Mouse (Mus musculus): Measurements from ENCODE around the gene Prg3. TPM values are rescaled to one million over a fixed set of nuclear protein-coding genes. Genes with fewer than 3 reads are reported as not detected.

Prg3 gene
- polyA plus RNA-seq, 1 experiment, result not detected

DNA sequence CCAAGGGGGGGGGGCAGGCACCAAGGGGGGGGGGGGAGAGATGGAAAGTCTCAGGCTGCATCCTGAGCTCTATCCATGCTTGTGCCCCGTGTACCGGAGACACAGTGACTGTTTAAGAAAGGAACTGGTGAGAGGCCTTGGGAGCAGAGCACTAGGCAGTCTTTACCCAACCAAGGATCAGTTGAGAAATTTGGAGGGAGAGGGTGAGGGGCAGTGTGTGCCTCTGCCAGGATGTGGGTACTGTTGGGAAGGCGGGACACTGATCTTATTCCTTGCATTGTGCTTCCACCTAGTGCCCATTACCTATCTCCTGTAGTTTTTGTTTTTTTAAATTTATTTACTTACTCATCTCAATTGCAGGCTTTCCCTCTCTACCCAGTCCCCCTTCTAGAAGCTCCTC is 38.2 kb downstream of the Prg3 start:
- Histone ChIP-seq H3K4me3 (ENCODE audit: low read depth, low read length) (no peak overlapping the region), H3K9me3 (replicated peaks; ENCODE audit: control insufficient read depth, insufficient read depth, low read length, poor library complexity, severe bottlenecking) (no peaks in the 10 kb centered on the region), H3K36me3 (ENCODE audit: control insufficient read depth, insufficient read depth, low read length, poor library complexity, severe bottlenecking) (no peaks in the 10 kb centered on the region), H3K27ac (ENCODE audit: insufficient read depth, low read length) (no peak overlapping the region), H3K27me3 (ENCODE audit: control insufficient read depth, insufficient read depth, low read length, poor library complexity, severe bottlenecking) (no peaks in the 10 kb centered on the region), H3K9ac (ENCODE audit: low read depth, poor library complexity, severe bottlenecking) (no peak overlapping the region), H3K4me1 (ENCODE audit: control insufficient read depth, insufficient read depth, low read length) (no peaks in the 10 kb centered on the region)
- TF ChIP-seq POLR2A (IDR thresholded peaks at IDR 0.05; ENCODE audit: insufficient read depth, low read length), result no peak
- no peak for TF ChIP-seq EP300 (IDR thresholded peaks at IDR 0.05; ENCODE audit: insufficient read depth, low read depth, low read length)
- no peak for TF ChIP-seq CTCF (IDR thresholded peaks at IDR 0.05; ENCODE audit: low read depth, low read length)

DNA sequence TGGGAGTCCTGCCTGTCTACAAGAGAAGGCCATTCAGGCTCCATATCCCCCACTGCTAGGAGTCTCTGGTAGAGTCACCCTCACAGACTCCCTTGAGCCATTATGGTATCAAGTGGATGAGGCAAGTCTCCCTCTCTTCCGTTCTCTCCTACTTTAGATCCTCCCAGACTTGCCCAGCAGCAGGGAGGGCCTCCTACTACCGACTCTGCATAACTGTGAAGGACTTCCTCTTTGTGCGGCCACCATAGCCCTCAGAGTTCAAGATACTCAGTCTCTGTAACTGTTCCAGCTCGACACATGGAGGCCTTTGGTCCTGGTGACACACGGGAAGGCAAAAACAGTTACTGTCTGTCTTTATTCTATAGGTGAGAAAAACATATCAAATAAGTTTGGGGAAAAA is 39.3 kb downstream of the Prg3 start:
- no peak for TF ChIP-seq CTCF (IDR thresholded peaks at IDR 0.05; ENCODE audit: low read depth, low read length)
- no peak for TF ChIP-seq POLR2A (IDR thresholded peaks at IDR 0.05; ENCODE audit: insufficient read depth, low read length)
- TF ChIP-seq EP300 (IDR thresholded peaks at IDR 0.05; ENCODE audit: insufficient read depth, low read depth, low read length), result no peak
- H3K9me3 ChIP-seq (replicated peaks; ENCODE audit: control insufficient read depth, insufficient read depth, low read length, poor library complexity, severe bottlenecking), result no peaks in the 10 kb centered on the region
- H3K4me3 ChIP-seq (ENCODE audit: low read depth, low read length), result no peak overlapping the region
- H3K36me3 ChIP-seq (ENCODE audit: control insufficient read depth, insufficient read depth, low read length, poor library complexity, severe bottlenecking), result no peaks in the 10 kb centered on the region
- no peak overlapping the region for H3K27ac ChIP-seq (ENCODE audit: insufficient read depth, low read length)
- no peaks in the 10 kb centered on the region for H3K27me3 ChIP-seq (ENCODE audit: control insufficient read depth, insufficient read depth, low read length, poor library complexity, severe bottlenecking)
- no peak overlapping the region for H3K9ac ChIP-seq (ENCODE audit: low read depth, poor library complexity, severe bottlenecking)
- no peaks in the 10 kb centered on the region for H3K4me1 ChIP-seq (ENCODE audit: control insufficient read depth, insufficient read depth, low read length)

DNA sequence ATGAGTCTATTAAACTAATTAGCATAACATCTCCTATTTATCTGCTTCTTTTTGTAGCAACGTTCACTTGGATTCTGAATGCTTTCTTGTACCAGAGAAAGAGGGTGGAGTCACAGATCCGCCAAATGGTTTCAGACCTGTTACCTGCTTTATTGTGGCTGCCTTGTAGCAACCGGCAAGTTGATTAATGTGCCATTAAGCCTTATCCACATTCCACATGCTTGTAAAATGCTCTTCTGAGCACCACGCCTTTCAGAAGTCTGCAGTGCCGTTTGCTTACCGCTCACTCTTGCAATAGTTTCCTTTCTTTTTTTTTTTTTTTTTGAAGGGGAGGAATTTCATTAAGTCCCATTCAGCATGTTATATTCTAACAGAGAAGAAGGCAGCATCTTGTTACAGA is 41.9 kb downstream of the Prg3 start:
- H3K27ac ChIP-seq (ENCODE audit: insufficient read depth, low read length), result no peak overlapping the region
- no peaks in the 10 kb centered on the region for H3K9me3 ChIP-seq (replicated peaks; ENCODE audit: control insufficient read depth, insufficient read depth, low read length, poor library complexity, severe bottlenecking)
- TF ChIP-seq CTCF (IDR thresholded peaks at IDR 0.05; ENCODE audit: low read depth, low read length), result no peak
- no peak for TF ChIP-seq EP300 (IDR thresholded peaks at IDR 0.05; ENCODE audit: insufficient read depth, low read depth, low read length)
- TF ChIP-seq POLR2A (IDR thresholded peaks at IDR 0.05; ENCODE audit: insufficient read depth, low read length), result no peak
- no peak overlapping the region for H3K4me3 ChIP-seq (ENCODE audit: low read depth, low read length)
- H3K36me3 ChIP-seq (ENCODE audit: control insufficient read depth, insufficient read depth, low read length, poor library complexity, severe bottlenecking), result no peaks in the 10 kb centered on the region
- no peaks in the 10 kb centered on the region for H3K27me3 ChIP-seq (ENCODE audit: control insufficient read depth, insufficient read depth, low read length, poor library complexity, severe bottlenecking)
- no peaks in the 10 kb centered on the region for H3K4me1 ChIP-seq (ENCODE audit: control insufficient read depth, insufficient read depth, low read length)
- no peak overlapping the region for H3K9ac ChIP-seq (ENCODE audit: low read depth, poor library complexity, severe bottlenecking)

DNA sequence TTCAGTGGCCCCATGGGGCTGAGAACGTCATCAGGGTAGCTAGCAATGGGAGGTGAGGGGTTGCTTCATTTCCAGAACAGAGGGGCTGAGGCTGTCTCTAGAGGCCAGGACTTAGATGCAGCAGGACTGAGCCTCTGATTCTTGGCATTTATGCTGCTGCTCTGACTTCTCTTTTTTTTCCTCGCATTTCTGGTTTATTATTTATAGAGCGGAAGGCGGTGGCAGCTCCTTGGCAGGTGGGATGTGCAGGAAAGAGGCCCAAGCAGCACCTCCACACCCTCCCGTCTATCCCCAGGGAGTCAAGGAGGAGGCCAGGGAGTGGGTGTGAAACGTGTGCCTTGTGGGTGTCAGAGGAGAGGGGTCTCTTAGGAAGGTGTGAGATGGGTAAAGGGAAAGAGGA is 43.0 kb downstream of the Prg3 start:
- no peaks in the 10 kb centered on the region for H3K4me1 ChIP-seq (ENCODE audit: control insufficient read depth, insufficient read depth, low read length)
- H3K9me3 ChIP-seq (replicated peaks; ENCODE audit: control insufficient read depth, insufficient read depth, low read length, poor library complexity, severe bottlenecking), result no peaks in the 10 kb centered on the region
- H3K4me3 ChIP-seq (ENCODE audit: low read depth, low read length), result no peak overlapping the region
- no peak overlapping the region for H3K9ac ChIP-seq (ENCODE audit: low read depth, poor library complexity, severe bottlenecking)
- H3K36me3 ChIP-seq (ENCODE audit: control insufficient read depth, insufficient read depth, low read length, poor library complexity, severe bottlenecking), result no peaks in the 10 kb centered on the region
- H3K27me3 ChIP-seq (ENCODE audit: control insufficient read depth, insufficient read depth, low read length, poor library complexity, severe bottlenecking), result no peaks in the 10 kb centered on the region
- TF ChIP-seq CTCF (IDR thresholded peaks at IDR 0.05; ENCODE audit: low read depth, low read length) (no peak), POLR2A (IDR thresholded peaks at IDR 0.05; ENCODE audit: insufficient read depth, low read length) (no peak), EP300 (IDR thresholded peaks at IDR 0.05; ENCODE audit: insufficient read depth, low read depth, low read length) (no peak)
- no peak overlapping the region for H3K27ac ChIP-seq (ENCODE audit: insufficient read depth, low read length)

DNA sequence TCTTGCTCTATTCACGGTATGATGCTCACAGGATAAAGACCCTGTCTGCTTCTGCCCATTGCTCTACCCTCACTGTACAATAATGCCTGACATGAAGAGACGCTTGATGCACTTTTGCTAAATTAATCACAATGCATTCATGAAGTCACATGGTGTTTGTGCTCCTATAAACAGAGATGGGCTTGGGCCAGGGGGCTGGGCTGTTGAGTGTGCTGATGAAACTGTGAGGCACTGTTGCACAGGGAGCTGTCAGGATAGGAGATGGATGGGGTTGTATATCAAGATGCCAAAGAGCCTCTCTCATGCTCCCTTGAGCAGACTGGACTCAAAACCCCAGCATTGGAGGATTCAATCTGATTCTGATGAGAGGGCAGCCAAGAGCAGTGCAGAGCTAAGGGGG is 45.1 kb downstream of the Prg3 start:
- Histone ChIP-seq H3K27me3 (ENCODE audit: control insufficient read depth, insufficient read depth, low read length, poor library complexity, severe bottlenecking) (no peaks in the 10 kb centered on the region), H3K36me3 (ENCODE audit: control insufficient read depth, insufficient read depth, low read length, poor library complexity, severe bottlenecking) (no peaks in the 10 kb centered on the region), H3K9ac (ENCODE audit: low read depth, poor library complexity, severe bottlenecking) (no peak overlapping the region), H3K9me3 (replicated peaks; ENCODE audit: control insufficient read depth, insufficient read depth, low read length, poor library complexity, severe bottlenecking) (no peaks in the 10 kb centered on the region), H3K4me1 (ENCODE audit: control insufficient read depth, insufficient read depth, low read length) (peaks cover 3% of the 10 kb centered on the region), H3K4me3 (ENCODE audit: low read depth, low read length) (no peak overlapping the region), H3K27ac (ENCODE audit: insufficient read depth, low read length) (no peak overlapping the region)
- no peak for TF ChIP-seq EP300 (IDR thresholded peaks at IDR 0.05; ENCODE audit: insufficient read depth, low read depth, low read length)
- no peak for TF ChIP-seq CTCF (IDR thresholded peaks at IDR 0.05; ENCODE audit: low read depth, low read length)
- no peak for TF ChIP-seq POLR2A (IDR thresholded peaks at IDR 0.05; ENCODE audit: insufficient read depth, low read length)

DNA sequence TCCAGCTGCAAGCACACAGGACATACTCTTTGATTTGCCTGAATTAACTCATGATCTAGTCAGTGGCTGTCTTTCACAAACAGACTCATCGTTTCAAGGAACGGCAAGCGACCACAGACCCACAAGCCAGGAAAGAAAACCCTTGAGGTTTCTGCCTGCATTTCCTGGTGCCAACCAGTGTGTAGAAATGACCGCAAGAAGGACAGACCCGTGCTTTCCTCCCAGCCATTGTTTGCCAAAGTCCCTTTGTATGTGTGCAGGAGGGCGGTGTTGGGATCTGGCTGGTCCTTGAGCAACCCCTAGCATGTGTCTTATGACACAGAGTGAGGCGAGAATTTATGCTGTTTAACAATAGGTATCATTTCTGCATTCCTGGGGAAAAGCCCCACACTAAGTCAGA is 46.2 kb downstream of the Prg3 start:
- TF ChIP-seq POLR2A (IDR thresholded peaks at IDR 0.05; ENCODE audit: insufficient read depth, low read length), result no peak
- no peak for TF ChIP-seq EP300 (IDR thresholded peaks at IDR 0.05; ENCODE audit: insufficient read depth, low read depth, low read length)
- TF ChIP-seq CTCF (IDR thresholded peaks at IDR 0.05; ENCODE audit: low read depth, low read length), result no peak
- Histone ChIP-seq H3K27me3 (ENCODE audit: control insufficient read depth, insufficient read depth, low read length, poor library complexity, severe bottlenecking) (no peaks in the 10 kb centered on the region), H3K9me3 (replicated peaks; ENCODE audit: control insufficient read depth, insufficient read depth, low read length, poor library complexity, severe bottlenecking) (no peaks in the 10 kb centered on the region), H3K9ac (ENCODE audit: low read depth, poor library complexity, severe bottlenecking) (no peak overlapping the region), H3K4me3 (ENCODE audit: low read depth, low read length) (no peak overlapping the region), H3K27ac (ENCODE audit: insufficient read depth, low read length) (no peak overlapping the region), H3K4me1 (ENCODE audit: control insufficient read depth, insufficient read depth, low read length) (peaks cover 3% of the 10 kb centered on the region), H3K36me3 (ENCODE audit: control insufficient read depth, insufficient read depth, low read length, poor library complexity, severe bottlenecking) (peaks cover 4% of the 10 kb centered on the region)

Data from ES-Bruce4 (cell line).